Mouse (Mus musculus) neural tube, embryonic 12.5 days (tissue): ENCODE data around the gene Abca8b. TPM values are rescaled to one million over a fixed set of nuclear protein-coding genes. Genes with fewer than 3 reads are reported as not detected.

Experiments used
- ATAC-seq: fragments of 200-750 bp; cut with Nextera tagmentation; 2 replicates; pipeline ENCODE4 v1.8.0; 2017; ENCODE audit warnings: low read depth, mild to moderate bottlenecking, moderate TSS enrichment, moderate library complexity; ENCODE audit not compliant: low FRiP score
- H3K27ac ChIP-seq: fragments of 300-500 bp; sonication (generic); 2 replicates; pipeline ENCODE4 v1.5.1; 2016
- H3K27me3 ChIP-seq: fragments of 300-500 bp; sonication (generic); replicated peaks from 2 replicates; pipeline ENCODE4 v1.6.1; 2016; ENCODE audit warnings: mild to moderate bottlenecking
- H3K36me3 ChIP-seq: fragments of 300-500 bp; sonication (generic); 2 replicates; pipeline ENCODE4 v1.6.1; 2016; ENCODE audit warnings: mild to moderate bottlenecking
- H3K4me1 ChIP-seq: fragments of 300-500 bp; sonication (generic); 2 replicates; pipeline ENCODE4 v1.6.1; 2016
- H3K4me2 ChIP-seq: fragments of 300-500 bp; sonication (generic); replicated peaks from 2 replicates; pipeline ENCODE4 v1.6.1; 2016; ENCODE audit warnings: mild to moderate bottlenecking
- H3K4me3 ChIP-seq: fragments of 300-500 bp; sonication (generic); 2 replicates; pipeline ENCODE4 v1.5.1; 2016
- H3K9ac ChIP-seq: fragments of 300-500 bp; sonication (generic); 2 replicates; pipeline ENCODE4 v1.6.1; 2016; ENCODE audit warnings: mild to moderate bottlenecking
- H3K9me3 ChIP-seq: fragments of 300-500 bp; sonication (generic); 2 replicates; pipeline ENCODE4 v1.6.1; 2016; ENCODE audit warnings: mild to moderate bottlenecking
- WGBS: fragments of 180-500 bp; shearing (Covaris S2); methylation state at CpG from one replicate; pipeline ENCODE4 v1.1.7; 2016; 5-methylcytosine and 5-hydroxymethylcytosine counted together
- polyA plus RNA-seq: library from polyadenylated mRNA; unstranded; fragments of >200 nt; fragmentation: Nextera tagmentation; extraction: Ambion mirVana; gene quantifications from 2 replicates; pipeline ENCODE4 v1.2.1, GENCODE M21; 2016

The Abca8b gene
- polyA plus RNA-seq, 1 experiment from 2014 or later = 0.80 TPM

DNA sequence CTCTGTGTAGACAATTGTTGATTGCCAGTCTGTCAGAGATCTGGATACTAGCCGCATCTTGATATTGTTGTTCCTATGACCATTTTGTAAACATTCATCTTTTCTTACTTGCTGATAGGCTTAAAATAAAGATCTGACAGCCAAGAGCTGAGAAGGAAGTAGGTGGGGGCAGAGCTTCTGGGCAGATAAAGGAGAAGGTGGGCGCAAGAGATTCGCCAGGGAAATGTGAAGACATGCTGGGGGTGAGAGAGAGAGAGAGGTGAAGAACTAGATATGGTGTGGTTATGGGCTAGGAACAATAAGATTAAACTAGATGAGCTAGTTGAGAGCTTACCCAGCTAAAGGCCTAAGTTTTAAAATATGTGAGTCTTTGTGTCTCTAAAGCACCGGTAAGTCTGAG is 106.0 kb downstream of the Abca8b start:
- Histone ChIP-seq H3K4me1 (no peaks in the 10 kb centered on the region), H3K9ac (no peak overlapping the region), H3K4me3 (no peak overlapping the region), H3K4me2 (no peak overlapping the region), H3K27ac (no peak overlapping the region), H3K36me3 (no peaks in the 10 kb centered on the region), H3K27me3 (no peaks in the 10 kb centered on the region), H3K9me3 (no peaks in the 10 kb centered on the region)
- ATAC-seq = no peak
- 93% methylated on average over 4 of the region's 4 CpGs for WGBS

GRCm38 (mm10) chr11:109886757-109887156 is 108.9 kb downstream of the Abca8b start:
- 90% methylated on average over 4 of the region's 4 CpGs for WGBS
- no peaks in the 10 kb centered on the region for H3K4me1 ChIP-seq
- no peak overlapping the region for H3K4me3 ChIP-seq
- H3K9me3 ChIP-seq = no peaks in the 10 kb centered on the region
- no peak overlapping the region for H3K27ac ChIP-seq
- H3K9ac ChIP-seq = no peak overlapping the region
- H3K27me3 ChIP-seq = no peaks in the 10 kb centered on the region
- no peak overlapping the region for H3K4me2 ChIP-seq
- ATAC-seq = no peak
- no peaks in the 10 kb centered on the region for H3K36me3 ChIP-seq

- 87% methylated on average over 3 of the region's 3 CpGs for WGBS
- Histone ChIP-seq H3K9me3 (no peaks in the 10 kb centered on the region), H3K9ac (no peak overlapping the region), H3K4me1 (no peaks in the 10 kb centered on the region), H3K36me3 (no peaks in the 10 kb centered on the region), H3K27ac (no peak overlapping the region), H3K27me3 (no peaks in the 10 kb centered on the region), H3K4me3 (no peak overlapping the region), H3K4me2 (no peak overlapping the region)
- ATAC-seq = no peak
Measured at GRCm38 (mm10) chr11:109885521-109885920, 110.1 kb downstream of the Abca8b start.

GRCm38 (mm10) chr11:109884801-109885200 is 110.8 kb downstream of the Abca8b start:
- Histone ChIP-seq H3K9ac (no peak overlapping the region), H3K4me2 (no peak overlapping the region), H3K9me3 (no peaks in the 10 kb centered on the region), H3K4me1 (no peaks in the 10 kb centered on the region), H3K27me3 (no peaks in the 10 kb centered on the region), H3K36me3 (no peaks in the 10 kb centered on the region), H3K27ac (no peak overlapping the region), H3K4me3 (no peak overlapping the region)
- ATAC-seq = no peak
- WGBS = 81% methylated on average over 4 of the region's 4 CpGs

DNA sequence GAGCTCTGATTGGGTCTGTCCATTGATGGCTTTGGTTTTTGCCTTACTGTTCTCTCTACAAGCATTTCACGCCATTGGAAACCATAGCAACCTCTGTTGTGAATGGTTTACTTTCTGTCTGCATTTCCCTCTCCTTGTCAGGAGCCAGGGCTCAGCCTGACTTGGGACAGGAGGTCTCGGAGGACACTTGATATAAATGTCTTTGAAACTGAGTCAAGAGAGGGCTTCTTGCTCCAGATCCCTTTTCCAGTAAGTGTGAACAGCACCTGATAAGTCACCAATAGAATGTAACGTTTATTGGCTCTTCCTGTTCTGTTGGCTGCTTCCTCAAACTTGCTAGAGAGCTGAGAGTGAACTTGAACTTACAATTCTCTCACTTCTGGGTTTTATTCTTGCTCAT is 111.5 kb downstream of the Abca8b start:
- no peaks in the 10 kb centered on the region for H3K9me3 ChIP-seq
- ATAC-seq = no peak
- H3K9ac ChIP-seq = no peak overlapping the region
- no peaks in the 10 kb centered on the region for H3K27me3 ChIP-seq
- H3K36me3 ChIP-seq = no peaks in the 10 kb centered on the region
- WGBS = 53% methylated on average over 3 of the region's 3 CpGs
- H3K4me1 ChIP-seq = no peaks in the 10 kb centered on the region
- H3K4me3 ChIP-seq = no peak overlapping the region
- no peak overlapping the region for H3K4me2 ChIP-seq
- H3K27ac ChIP-seq = no peak overlapping the region

Other genes starting within 250 kb of the Abca8b start
- gene 1700012B07Rik, start 167.8 kb downstream of the Abca8b start, polyA plus RNA-seq = not detected in 2 replicates
- 0.08 and 0.43 TPM in 2 replicates for gene Abca8a, start 100.1 kb upstream of the Abca8b start, polyA plus RNA-seq
- 4.4 and 5.1 TPM in 2 replicates for gene Abca9, start 172.4 kb upstream of the Abca8b start, polyA plus RNA-seq